Mouse (Mus musculus) retina, embryonic 14.5 days (tissue): ENCODE data around the gene Gm29609.
A peak's percentile ranks its signal among the peaks of the same experiment; 100 is the strongest.

Experiments
- DNase-seq: peaks from one replicate; pipeline ENCODE4 v3.0.0-alpha.2; 2015; ENCODE audit warnings: low spot score

The Gm29609 gene

DNA sequence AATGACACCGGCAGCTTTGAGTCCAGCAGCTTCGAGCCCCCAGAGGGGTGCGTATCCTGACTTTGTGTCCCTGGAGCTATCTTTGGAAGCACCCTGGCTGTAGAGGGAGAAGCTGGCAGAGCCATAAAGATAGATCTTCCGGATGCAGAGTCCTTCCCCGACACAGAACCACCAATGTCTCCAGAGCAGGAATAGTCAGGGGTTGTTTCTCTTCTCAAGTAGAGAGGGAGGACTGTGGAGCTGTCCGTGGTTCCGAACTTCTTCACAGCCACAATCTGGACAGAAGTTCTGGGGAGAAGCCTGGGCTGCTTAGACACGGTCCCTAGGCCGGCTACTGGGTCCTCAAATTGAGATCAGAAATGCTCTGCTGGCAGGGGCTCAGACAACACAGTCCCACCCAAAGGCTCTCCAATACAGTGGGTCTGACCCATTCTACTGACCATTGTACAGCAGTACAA is 40.7 kb downstream of the Gm29609 start:
- DNase-seq: no peak

- DNase-seq: peak; percentile 18
Observed at GRCm38 (mm10) chr5:31138241-31138967, 41.3 kb downstream of the Gm29609 start, which contains the start of gene Ucn. Gene Ucn (minus strand): TSS chr5:31138829.

DNA sequence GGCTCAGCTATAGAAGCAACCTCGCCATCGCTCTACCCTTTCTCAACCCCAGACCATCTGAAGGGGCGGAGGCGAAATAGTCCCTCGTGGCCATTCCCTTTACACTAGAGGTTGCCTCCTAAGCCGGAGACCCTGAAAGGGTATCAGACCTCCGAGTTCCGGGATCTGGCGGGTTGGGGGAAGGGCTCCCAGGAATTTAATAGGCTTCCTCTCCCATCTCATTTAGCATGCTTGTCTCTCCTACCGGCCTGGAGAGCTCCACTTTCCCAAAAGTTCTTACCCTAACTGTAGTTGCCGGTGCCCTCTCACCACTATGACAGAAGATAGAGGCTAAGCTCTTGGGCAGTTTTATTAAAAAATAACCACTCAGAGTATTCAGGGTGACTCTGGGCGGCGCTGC is 42.1 kb downstream of the Gm29609 start:
- no peak for DNase-seq

GRCm38 (mm10) chr5:31136730-31137424 is 42.8 kb downstream of the Gm29609 start:
- DNase-seq: peak; percentile 11

- DNase-seq: peak; percentile 9
Observed at GRCm38 (mm10) chr5:31126050-31126449, 53.7 kb downstream of the Gm29609 start.

- DNase-seq: no peak
Observed at GRCm38 (mm10) chr5:31123481-31123880, 56.2 kb downstream of the Gm29609 start.

DNA sequence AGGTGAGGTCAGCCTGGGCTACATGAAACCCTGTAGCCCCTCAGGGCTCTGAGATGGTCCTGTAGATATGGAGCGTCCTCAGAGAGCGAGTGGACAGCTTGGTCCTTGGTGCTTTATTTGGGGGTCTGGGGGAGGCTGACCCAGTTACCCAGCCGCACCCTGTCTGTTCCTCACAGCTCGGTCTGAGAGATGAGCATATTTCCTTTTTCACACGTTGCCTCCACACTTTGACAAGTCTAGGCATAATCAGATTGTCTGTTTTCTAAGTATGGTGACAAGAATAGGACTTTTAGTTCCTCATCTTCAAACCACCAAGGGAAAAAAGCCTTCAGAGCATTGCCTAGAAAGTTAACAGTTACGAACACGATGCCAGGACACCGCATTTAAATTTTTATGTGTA is 58.6 kb downstream of the Gm29609 start:
- no peak for DNase-seq

- DNase-seq: no peak
Observed at GRCm38 (mm10) chr5:31116912-31117311, 62.8 kb downstream of the Gm29609 start.

- DNase-seq: no peak
Observed at GRCm38 (mm10) chr5:31116354-31116753, 63.4 kb downstream of the Gm29609 start, which contains the start of gene Trim54. Gene Trim54 (plus strand): TSS chr5:31116712.

GRCm38 (mm10) chr5:31110781-31111180 is 68.9 kb downstream of the Gm29609 start:
- peak; percentile 29 for DNase-seq

- no peak for DNase-seq
Observed at GRCm38 (mm10) chr5:31108000-31108490, 71.7 kb downstream of the Gm29609 start, which contains the start of gene Slc30a3. Gene Slc30a3 (minus strand): TSS chr5:31108237.

DNA sequence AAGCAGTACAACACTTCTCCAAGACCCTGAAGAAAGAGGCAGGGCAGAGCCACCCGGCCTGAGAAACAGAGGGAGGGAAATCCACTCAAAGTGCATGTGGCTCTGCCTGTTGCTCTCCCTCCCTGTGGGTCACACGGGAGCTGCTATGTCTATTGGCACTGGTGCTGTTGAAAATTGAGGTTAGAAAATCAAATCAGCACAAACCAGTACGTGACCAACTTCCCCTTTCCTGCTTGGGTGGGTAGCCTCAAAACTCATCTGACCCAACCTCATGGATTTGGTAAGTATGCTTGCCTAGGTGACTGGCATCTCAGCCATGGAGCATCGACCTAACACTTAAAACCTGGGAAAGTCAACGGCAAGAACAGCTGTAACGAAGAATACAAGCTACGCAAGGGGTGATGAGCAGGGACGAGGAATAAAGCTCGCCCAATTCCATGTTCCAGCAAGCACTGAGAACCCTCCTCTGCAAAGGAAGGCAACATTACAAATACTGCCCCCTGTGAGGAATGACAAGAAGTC is 73.8 kb downstream of the Gm29609 start, which contains the start of gene Dnajc5g:
Dnajc5g (plus strand) TSS at position 472 of the 522 bp plus-strand sequence.
- DNase-seq: no peak

DNA sequence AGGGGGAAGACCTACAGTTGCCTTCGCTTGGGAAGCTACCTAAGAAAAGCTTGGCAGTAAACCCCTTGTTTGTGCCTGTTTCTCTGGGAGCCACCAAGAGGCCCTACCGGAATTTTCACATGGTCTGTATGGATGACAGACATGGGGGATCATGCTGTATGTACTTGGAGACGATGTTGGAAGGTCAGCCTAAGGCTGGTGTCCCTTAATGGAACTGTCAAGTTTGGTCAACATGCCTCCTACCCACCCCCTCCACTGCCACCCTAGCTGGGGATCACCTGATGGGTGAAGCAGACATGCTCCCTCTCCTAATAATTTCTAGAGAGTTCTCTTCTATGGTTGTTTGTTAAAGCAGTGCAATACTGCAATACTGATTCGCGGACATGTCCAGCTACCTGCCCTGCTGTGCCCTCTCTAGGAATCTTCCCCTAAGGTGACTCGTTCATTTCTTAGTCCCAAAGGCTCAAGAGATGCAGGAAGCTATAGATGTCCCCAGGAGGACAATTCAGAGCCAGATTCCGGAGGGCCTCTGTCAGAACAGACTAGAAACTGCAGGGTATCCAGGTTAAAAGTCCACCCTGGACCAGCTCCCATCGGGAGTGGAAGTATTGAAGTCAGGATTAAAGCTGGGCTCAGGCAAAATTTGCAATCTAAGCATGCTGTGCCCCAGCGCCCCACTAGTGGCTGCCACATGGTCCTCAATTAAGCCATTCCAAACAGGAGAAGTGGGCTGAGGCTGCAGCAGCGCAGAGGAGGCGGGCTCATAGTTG is 83.8 kb downstream of the Gm29609 start:
- peak; percentile 13 for DNase-seq

GRCm38 (mm10) chr5:31094799-31095691 is 84.7 kb downstream of the Gm29609 start:
- DNase-seq: peak; percentile 61
